Mouse (Mus musculus) ovary, adult 18-20 months (tissue): ENCODE results near the gene Slc25a51.
A peak's percentile ranks its signal among the peaks of the same experiment; 100 is the strongest.

ENCODE experiments used
- DNase-seq: peaks from one replicate; pipeline ENCODE4 v3.0.0; 2022; ENCODE audit warnings: low spot score, mixed read lengths

Slc25a51 gene

GRCm38 (mm10) chr4:45423406-45423805, 14.8 kb upstream of the Slc25a51 start:
- DNase-seq, result no peak

- DNase-seq, result no peak
These were observed 14.1 kb upstream of the Slc25a51 start for GRCm38 (mm10) chr4:45422640-45423039.

GRCm38 (mm10) chr4:45421519-45422260, 13.1 kb upstream of the Slc25a51 start:
- no peak for DNase-seq

GRCm38 (mm10) chr4:45420733-45421132, 12.2 kb upstream of the Slc25a51 start:
- DNase-seq, result no peak

- no peak for DNase-seq
These were observed 10.5 kb upstream of the Slc25a51 start for GRCm38 (mm10) chr4:45419051-45419450.

GRCm38 (mm10) chr4:45418229-45418950, 9.8 kb upstream of the Slc25a51 start:
- no peak for DNase-seq

GRCm38 (mm10) chr4:45416314-45416713, 7.7 kb upstream of the Slc25a51 start:
- no peak for DNase-seq

GRCm38 (mm10) chr4:45413674-45414338, 5.2 kb upstream of the Slc25a51 start:
- no peak for DNase-seq

GRCm38 (mm10) chr4:45412433-45413192, 4.0 kb upstream of the Slc25a51 start:
- peak; percentile 57 for DNase-seq

- no peak for DNase-seq
These were observed 2.7 kb upstream of the Slc25a51 start for GRCm38 (mm10) chr4:45411181-45411790.

GRCm38 (mm10) chr4:45409270-45409669, 704 bp upstream of the Slc25a51 start:
- peak; percentile 56 for DNase-seq

GRCm38 (mm10) chr4:45407703-45408334, 747 bp downstream of the Slc25a51 start:
- DNase-seq, result no peak

- DNase-seq, result no peak
These were observed 1.4 kb downstream of the Slc25a51 start for GRCm38 (mm10) chr4:45407001-45407702.

- no peak for DNase-seq
These were observed 2.2 kb downstream of the Slc25a51 start for GRCm38 (mm10) chr4:45406397-45406796.

GRCm38 (mm10) chr4:45405315-45405714, 3.3 kb downstream of the Slc25a51 start:
- no peak for DNase-seq

- DNase-seq, result no peak
These were observed 4.5 kb downstream of the Slc25a51 start for GRCm38 (mm10) chr4:45404086-45404485.

GRCm38 (mm10) chr4:45403499-45403878, 5.1 kb downstream of the Slc25a51 start:
- DNase-seq, result no peak

GRCm38 (mm10) chr4:45402878-45403498, 5.6 kb downstream of the Slc25a51 start:
- DNase-seq, result no peak

GRCm38 (mm10) chr4:45402281-45402680, 6.3 kb downstream of the Slc25a51 start:
- DNase-seq, result no peak
